ENCODE assay signal across 20 mouse cellular contexts in genomic region chr14:36921346-36922049, GRCm38 (mm10). TPM values are rescaled to one million over a fixed set of nuclear protein-coding genes. Genes with fewer than 3 reads are reported as not detected.
DNase-seq lines count a peak whose midpoint lies in the region; ATAC-seq lines count a peak whose summit lies in the region.
"Had no signal": no experiment of that assay in that cellular context is flagged by ENCODE, and none has a peak within 500 bp of the region (broad histone marks: within the 10 kb centered on the region; RNA-seq: fewer than 3 reads in every experiment).

No protein-coding gene starts in this region.

- H3K36me3 ChIP-seq in kidney, embryonic 16.5 days (ENCODE audit: insufficient read depth, low read length) = 0 out of 2 replicates have a peak, but pooled peaks cover 10% of the 10 kb centered on the region
- no peaks in the 10 kb centered on the region for H3K36me3 ChIP-seq in liver, embryonic 16.5 days (ENCODE audit: control insufficient read depth, insufficient read depth)
- H3K36me3 ChIP-seq in liver, embryonic 11.5 days (ENCODE audit: control insufficient read depth, insufficient read depth, low read length) = no peaks in the 10 kb centered on the region
- H3K36me3 ChIP-seq: heart, embryonic 15.5 days had no signal

- no peak overlapping the region for H3K4me2 ChIP-seq in kidney, embryonic 16.5 days (replicated peaks; ENCODE audit: low read depth, low read length)
- no peak overlapping the region for H3K4me2 ChIP-seq in liver, embryonic 16.5 days (ENCODE audit: low read depth, low read length)
- H3K4me2 ChIP-seq in liver, embryonic 11.5 days = no peak overlapping the region
- H3K4me2 ChIP-seq: embryonic facial prominence, embryonic 13.5 days; heart, embryonic 11.5 days; heart, embryonic 15.5 days; hindbrain, embryonic 13.5 days had no signal

- ATAC-seq in kidney, embryonic 16.5 days (ENCODE audit: low FRiP score, low TSS enrichment) = no peak
- 0 out of 2 replicates have a peak, but pooled peaks have one; percentile 24 for ATAC-seq in liver, embryonic 16.5 days (ENCODE audit: low read depth)
- ATAC-seq in liver, embryonic 11.5 days (replicated peaks; ENCODE audit: low FRiP score) = no peak
- ATAC-seq: forebrain, embryonic 14.5 days; hindbrain, postnatal 0 days had no signal

- no peak overlapping the region for H3K4me3 ChIP-seq in kidney, embryonic 16.5 days (ENCODE audit: low read length)
- H3K4me3 ChIP-seq in liver, embryonic 16.5 days (ENCODE audit: low read depth, low read length) = no peak overlapping the region
- H3K4me3 ChIP-seq in liver, embryonic 11.5 days (ENCODE audit: low read depth, low read length) = no peak overlapping the region
- H3K4me3 ChIP-seq in brown adipose tissue, adult 24 weeks (ENCODE audit: insufficient read depth, low read depth, low read length) = no peak overlapping the region
- H3K4me3 ChIP-seq: embryonic facial prominence, embryonic 13.5 days; heart, adult 2 months; heart, embryonic 15.5 days; hindbrain, embryonic 13.5 days had no signal

- no peaks in the 10 kb centered on the region for H3K9me3 ChIP-seq in kidney, embryonic 16.5 days (ENCODE audit: low read length)
- no peaks in the 10 kb centered on the region for H3K9me3 ChIP-seq in liver, embryonic 16.5 days (replicated peaks; ENCODE audit: control insufficient read depth, low read length)
- H3K9me3 ChIP-seq in liver, embryonic 11.5 days (ENCODE audit: control insufficient read depth, low read length) = no peaks in the 10 kb centered on the region
- H3K9me3 ChIP-seq: embryonic facial prominence, embryonic 13.5 days; heart, embryonic 15.5 days; hindbrain, embryonic 13.5 days had no signal

- DNase-seq in kidney, adult 18-20 months = peak; percentile 16
- no peak for DNase-seq in liver, embryonic 11.5 days (ENCODE audit: low spot score)
- peak; percentile 8 for DNase-seq in adipocyte (ENCODE audit: low spot score)
- no peak for DNase-seq in thymus, postnatal 10 days (ENCODE audit: low spot score in 2 of 2)
- DNase-seq: adrenal gland, postnatal 14 days; cerebellum, adult 18-20 months; cerebellum, adult 9-11 months; cerebellum, postnatal 36 days; gastrocnemius, postnatal 36 days; heart, adult 2 months; heart, postnatal 14 days had no signal

- no peak overlapping the region for H3K9ac ChIP-seq in kidney, embryonic 16.5 days (replicated peaks; ENCODE audit: low read length)
- no peak overlapping the region for H3K9ac ChIP-seq in liver, embryonic 16.5 days (ENCODE audit: low read depth, low read length)
- H3K9ac ChIP-seq in liver, embryonic 11.5 days (ENCODE audit: low read depth, low read length) = no peak overlapping the region
- H3K9ac ChIP-seq: embryonic facial prominence, embryonic 13.5 days; heart, embryonic 15.5 days; hindbrain, embryonic 13.5 days had no signal

- WGBS in kidney, embryonic 16.5 days = 66% methylated on average over 5 of the region's 5 CpGs
- WGBS in liver, embryonic 16.5 days (ENCODE audit: insufficient replicate concordance) = 48% methylated on average over 5 of the region's 5 CpGs
- WGBS in liver, embryonic 11.5 days = 79% methylated on average over 5 of the region's 5 CpGs

- no peak overlapping the region for H3K27ac ChIP-seq in kidney, embryonic 16.5 days (ENCODE audit: low read length)
- H3K27ac ChIP-seq in liver, embryonic 16.5 days (ENCODE audit: low read length) = no peak overlapping the region
- H3K27ac ChIP-seq in liver, embryonic 11.5 days (ENCODE audit: low read depth, low read length) = no peak overlapping the region
- H3K27ac ChIP-seq in brown adipose tissue, adult 24 weeks (replicated peaks; ENCODE audit: low read depth, low read length) = peak overlapping the region; percentile 61
- H3K27ac ChIP-seq: embryonic facial prominence, embryonic 13.5 days; heart, adult 2 months; heart, embryonic 15.5 days; hindbrain, embryonic 13.5 days; hindbrain, postnatal 0 days had no signal

- H3K4me1 ChIP-seq in kidney, embryonic 16.5 days (ENCODE audit: insufficient read depth, low read length) = peaks cover 10% of the 10 kb centered on the region
- H3K4me1 ChIP-seq in liver, embryonic 16.5 days (ENCODE audit: control insufficient read depth, low read depth, low read length) = no peaks in the 10 kb centered on the region
- no peaks in the 10 kb centered on the region for H3K4me1 ChIP-seq in liver, embryonic 11.5 days (replicated peaks; ENCODE audit: control insufficient read depth, insufficient read depth, low read length)
- H3K4me1 ChIP-seq in brown adipose tissue, adult 24 weeks (ENCODE audit: control insufficient read depth, insufficient read depth, insufficient read length, low read length) = peaks cover 16% of the 10 kb centered on the region

- no peaks in the 10 kb centered on the region for H3K27me3 ChIP-seq in kidney, embryonic 16.5 days (ENCODE audit: insufficient read depth, low read length)
- H3K27me3 ChIP-seq in liver, embryonic 16.5 days (ENCODE audit: control insufficient read depth, insufficient read depth, low read depth, low read length) = no peaks in the 10 kb centered on the region
- no peaks in the 10 kb centered on the region for H3K27me3 ChIP-seq in liver, embryonic 11.5 days (replicated peaks; ENCODE audit: control insufficient read depth, insufficient read depth, low read length)
- H3K27me3 ChIP-seq: embryonic facial prominence, embryonic 13.5 days; heart, embryonic 15.5 days; hindbrain, embryonic 13.5 days had no signal

RNA-seq across cellular contexts. Expression of gene Ccser2, which starts 47.1 kb away (rescaled TPM):
- 37.4 and 39.3 TPM in 2 replicates for polyA plus RNA-seq in kidney, embryonic 16.5 days (2015; fragmentation: Nextera tagmentation; extraction: Ambion mirVana)
- polyA plus RNA-seq in liver, embryonic 16.5 days (2015; fragmentation: Nextera tagmentation; extraction: Ambion mirVana) = 6.7 and 7.0 TPM in 2 replicates
- 10.7 and 11.1 TPM in 2 replicates for polyA plus RNA-seq in liver, embryonic 11.5 days (2014; fragmentation: Nextera tagmentation; extraction: Ambion mirVana)
- 46.7 and 88.5 TPM in 2 replicates for polyA plus RNA-seq in brown adipose tissue, adult 24 weeks (2012; ENCODE audit: insufficient read depth, insufficient read length, missing spikeins)

Comparison
In these comparisons a context has a peak if more than half of its experiments do, and no peak if none do; other contexts are left out.
1. DNase-seq: peak in kidney, adult 18-20 months (single experiment) and adipocyte (single experiment); none in liver, embryonic 11.5 days (single experiment) and thymus, postnatal 10 days (0 of 2).